Mouse (Mus musculus): ENCODE data around the gene Daam1.

GRCm38 (mm10) chr12:71842006-71842405 is 11.1 kb downstream of the Daam1 start:
- no peak for TF ChIP-seq CTCF (IDR thresholded peaks at IDR 0.05; ENCODE audit: control insufficient read depth, insufficient read depth, low read length)
- no peak for TF ChIP-seq POLR2A (IDR thresholded peaks at IDR 0.05; ENCODE audit: borderline replicate concordance, control insufficient read depth, low read depth, low read length)

Measured in bone marrow, adult 2 months (tissue).